Mouse (Mus musculus): ENCODE results near the gene Omg.
A peak's percentile ranks its signal among the peaks of the same experiment; 100 is the strongest.

Omg gene

GRCm38 (mm10) chr11:79503845-79504244, at the start of gene Omg:
Gene Omg, minus strand, starts transcription at chr11:79504084.
- no peak for DNase-seq (ENCODE audit: low read depth, low spot score)

GRCm38 (mm10) chr11:79552622-79553021, 48.7 kb upstream of the Omg start:
- DNase-seq (ENCODE audit: low read depth, low spot score): no peak

- no peak for DNase-seq (ENCODE audit: low read depth, low spot score)
These were observed 32.4 kb upstream of the Omg start for GRCm38 (mm10) chr11:79536293-79536692.

- DNase-seq (ENCODE audit: low read depth, low spot score): no peak
These were observed 31.7 kb upstream of the Omg start for GRCm38 (mm10) chr11:79535554-79535953.

- peak; percentile 97 for DNase-seq (ENCODE audit: low read depth, low spot score)
These were observed 30.2 kb upstream of the Omg start for GRCm38 (mm10) chr11:79533950-79534690.

- no peak for DNase-seq (ENCODE audit: low read depth, low spot score)
These were observed 29.4 kb upstream of the Omg start for GRCm38 (mm10) chr11:79533311-79533710.

- no peak for DNase-seq (ENCODE audit: low read depth, low spot score)
These were observed 27.6 kb upstream of the Omg start for GRCm38 (mm10) chr11:79531485-79531884.

- no peak for DNase-seq (ENCODE audit: low read depth, low spot score)
These were observed 26.9 kb upstream of the Omg start for GRCm38 (mm10) chr11:79530774-79531173.

GRCm38 (mm10) chr11:79530333-79530761, 26.5 kb upstream of the Omg start, which contains the start of the genes Evi2 and Evi2a:
Gene Evi2, minus strand, starts transcription at chr11:79530589.
Gene Evi2a, minus strand, starts transcription at chr11:79530609.
- peak; percentile 43 for DNase-seq (ENCODE audit: low read depth, low spot score)

- DNase-seq (ENCODE audit: low read depth, low spot score): no peak
These were observed 25.9 kb upstream of the Omg start for GRCm38 (mm10) chr11:79529736-79530135.

- DNase-seq (ENCODE audit: low read depth, low spot score): no peak
These were observed 25.3 kb upstream of the Omg start for GRCm38 (mm10) chr11:79529226-79529625.

- no peak for DNase-seq (ENCODE audit: low read depth, low spot score)
These were observed 24.7 kb upstream of the Omg start for GRCm38 (mm10) chr11:79528601-79529000.

- no peak for DNase-seq (ENCODE audit: low read depth, low spot score)
These were observed 24.0 kb upstream of the Omg start for GRCm38 (mm10) chr11:79527739-79528384.

- DNase-seq (ENCODE audit: low read depth, low spot score): no peak
These were observed 23.3 kb upstream of the Omg start for GRCm38 (mm10) chr11:79527015-79527738.

- DNase-seq (ENCODE audit: low read depth, low spot score): no peak
These were observed 22.7 kb upstream of the Omg start for GRCm38 (mm10) chr11:79526549-79526948.

- DNase-seq (ENCODE audit: low read depth, low spot score): no peak
These were observed 20.4 kb upstream of the Omg start for GRCm38 (mm10) chr11:79524310-79524575.

- no peak for DNase-seq (ENCODE audit: low read depth, low spot score)
These were observed 19.9 kb upstream of the Omg start, which contains the start of gene Evi2b for GRCm38 (mm10) chr11:79523560-79524309. Gene Evi2b, minus strand, starts transcription at chr11:79523762.

- no peak for DNase-seq (ENCODE audit: low read depth, low spot score)
These were observed 19.1 kb upstream of the Omg start for GRCm38 (mm10) chr11:79522944-79523343.

GRCm38 (mm10) chr11:79521930-79522329, 18.0 kb upstream of the Omg start:
- DNase-seq (ENCODE audit: low read depth, low spot score): no peak

- DNase-seq (ENCODE audit: low read depth, low spot score): no peak
These were observed 16.9 kb upstream of the Omg start for GRCm38 (mm10) chr11:79520772-79521171.

GRCm38 (mm10) chr11:79519878-79520291, 16.0 kb upstream of the Omg start:
- peak; percentile 48 for DNase-seq (ENCODE audit: low read depth, low spot score)

GRCm38 (mm10) chr11:79519299-79519698, 15.4 kb upstream of the Omg start:
- no peak for DNase-seq (ENCODE audit: low read depth, low spot score)

Data from 3T3-L1 (cell line).